Mouse (Mus musculus) regulatory T cell (primary cell): ENCODE data around the gene Actr2.

Source experiments
- in situ Hi-C: fragments of 300-600 bp; cut with MboI, MseI; formaldehyde crosslinking; loops from one replicate; pipeline ENCODE4 v1.15.1; 2025; ENCODE audit warnings: high pct_unique_total_duplicates

Gene Actr2

GRCm38 (mm10) chr11:20116701-20117100 lies 4.0 kb upstream of the Actr2 start:
- in situ Hi-C loops, result no loop called here

DNA sequence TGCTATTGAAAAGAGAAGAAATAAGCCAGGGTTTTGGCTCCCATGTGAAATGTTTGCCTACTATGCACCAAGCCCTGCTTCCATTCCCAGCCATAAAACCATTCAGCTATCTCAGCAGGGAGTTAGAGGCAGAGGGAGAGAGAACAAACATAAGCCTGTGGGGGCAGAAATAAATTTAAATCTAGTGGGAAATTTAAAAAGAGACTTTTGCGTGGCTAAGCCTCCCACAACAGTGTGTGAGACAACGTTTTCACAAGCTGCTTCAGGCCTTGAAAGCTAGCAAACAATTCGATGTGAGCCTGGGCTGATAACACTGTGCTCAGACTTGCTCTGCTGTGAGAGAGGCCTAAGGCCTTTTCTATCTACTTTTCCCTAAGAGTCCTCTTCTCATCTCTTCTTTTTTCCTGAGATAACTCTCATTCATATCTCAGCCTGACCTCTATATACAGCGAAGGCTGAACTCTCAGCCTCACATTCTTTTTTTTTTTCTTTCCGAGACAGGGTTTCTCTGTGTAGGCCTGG lies 3.4 kb upstream of the Actr2 start:
- in situ Hi-C loops, result no loop called here

GRCm38 (mm10) chr11:20112006-20112740 lies 540 bp downstream of the Actr2 start:
- in situ Hi-C loops, result no loop called here

GRCm38 (mm10) chr11:20108151-20108550 lies 4.6 kb downstream of the Actr2 start:
- in situ Hi-C loops, result no loop called here

- in situ Hi-C loops, result no loop called here
These were observed 5.0 kb downstream of the Actr2 start for GRCm38 (mm10) chr11:20107683-20108082.

DNA sequence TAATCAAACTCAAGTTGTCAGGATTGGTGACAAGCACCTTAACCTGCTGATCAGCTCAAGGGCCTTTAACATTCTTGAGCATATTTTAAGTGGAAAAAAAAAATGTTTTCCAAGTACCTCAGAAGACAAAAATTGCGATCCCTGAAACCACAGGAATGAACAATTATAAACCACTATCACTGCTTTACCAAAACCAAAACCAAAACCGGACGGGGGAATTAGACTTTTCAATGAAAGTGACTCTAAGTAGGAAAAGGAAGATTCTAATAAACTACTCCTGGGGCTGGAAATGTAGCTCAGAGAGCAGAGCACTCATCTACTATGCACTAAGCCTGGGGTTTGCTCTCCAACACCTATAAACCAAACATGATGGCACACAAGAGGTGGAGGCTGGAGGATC lies 5.8 kb downstream of the Actr2 start:
- in situ Hi-C loops, result no loop called here

DNA sequence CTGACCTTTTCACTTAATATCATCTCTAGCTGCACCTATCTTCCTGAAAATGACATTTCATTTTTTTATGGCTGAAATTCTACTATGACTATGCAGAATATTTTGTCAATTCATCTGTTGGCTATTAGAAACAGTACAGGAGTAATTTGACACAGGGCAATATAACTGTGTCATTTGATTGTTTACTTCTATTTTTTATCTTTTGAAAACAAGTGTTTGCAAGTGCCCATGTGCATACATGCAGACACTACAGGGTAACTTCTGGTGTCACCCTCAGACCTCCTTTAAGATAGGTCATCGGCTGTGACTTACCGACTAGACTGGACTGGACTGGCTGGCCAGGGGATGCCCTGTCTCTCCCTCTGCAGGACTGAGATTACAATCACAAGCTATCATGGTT lies 8.8 kb downstream of the Actr2 start:
- in situ Hi-C loops, result no loop called here

DNA sequence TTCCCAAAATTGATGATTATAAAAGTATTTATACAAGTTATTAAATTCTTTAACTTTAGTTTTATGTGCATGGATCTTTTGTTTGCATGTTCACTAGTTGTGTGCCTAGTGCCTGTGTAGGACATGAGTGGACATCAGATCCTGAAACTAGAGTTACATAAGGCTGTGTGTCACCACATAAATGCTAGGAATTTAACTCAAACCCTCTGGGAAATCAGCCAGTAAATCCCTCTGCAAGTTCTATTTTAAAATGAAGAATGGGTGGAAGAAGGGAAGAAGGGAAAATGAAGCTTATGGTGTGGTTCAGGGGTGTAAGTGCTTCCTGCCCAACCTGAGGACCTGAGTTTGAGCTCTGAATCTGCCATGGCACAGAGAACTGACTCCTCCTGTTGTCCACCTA lies 26.4 kb downstream of the Actr2 start:
- in situ Hi-C loops, result no loop called here

DNA sequence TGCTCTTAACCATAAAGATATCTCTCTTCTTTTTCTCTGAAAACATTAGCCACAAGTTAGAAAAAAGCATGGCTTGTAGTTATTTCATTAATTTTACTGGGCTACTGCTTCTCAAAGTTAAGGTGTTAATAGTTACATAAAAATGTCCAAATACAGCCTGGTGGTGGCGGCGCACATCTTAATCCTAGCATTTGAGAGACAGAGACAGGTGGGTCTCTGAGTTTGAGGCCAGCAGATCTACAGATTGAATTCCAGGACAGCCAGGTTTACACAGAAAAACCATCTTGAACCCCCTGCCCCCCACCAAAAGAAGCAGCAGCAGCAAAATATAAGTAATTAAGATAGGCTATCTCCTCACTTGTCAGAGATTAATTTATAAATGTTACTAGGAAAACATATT lies 27.1 kb downstream of the Actr2 start:
- in situ Hi-C loops, result no loop called here

GRCm38 (mm10) chr11:20075415-20075814 lies 37.3 kb downstream of the Actr2 start:
- in situ Hi-C loops, result no loop called here

DNA sequence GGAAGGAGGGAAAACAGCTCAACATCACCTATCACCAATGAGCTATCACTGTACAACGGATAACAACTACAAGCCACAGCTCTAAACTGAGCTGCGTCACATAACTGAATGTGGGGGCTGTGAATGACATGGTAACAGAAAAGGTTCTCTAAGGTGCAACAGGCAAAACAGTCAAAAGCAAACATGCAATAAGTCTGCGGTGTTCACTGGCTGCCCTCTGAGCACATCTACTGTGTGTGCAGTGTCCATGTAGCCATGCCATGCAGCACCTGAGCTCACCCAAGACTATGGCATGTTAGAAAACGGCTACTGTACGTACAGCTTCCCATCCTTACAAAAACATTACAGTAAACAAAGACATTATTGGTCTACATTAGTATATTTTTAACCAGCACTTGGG lies 39.9 kb downstream of the Actr2 start:
- in situ Hi-C loops, result no loop called here

- in situ Hi-C loops, result no loop called here
These were observed 40.5 kb downstream of the Actr2 start for GRCm38 (mm10) chr11:20072174-20072573.

DNA sequence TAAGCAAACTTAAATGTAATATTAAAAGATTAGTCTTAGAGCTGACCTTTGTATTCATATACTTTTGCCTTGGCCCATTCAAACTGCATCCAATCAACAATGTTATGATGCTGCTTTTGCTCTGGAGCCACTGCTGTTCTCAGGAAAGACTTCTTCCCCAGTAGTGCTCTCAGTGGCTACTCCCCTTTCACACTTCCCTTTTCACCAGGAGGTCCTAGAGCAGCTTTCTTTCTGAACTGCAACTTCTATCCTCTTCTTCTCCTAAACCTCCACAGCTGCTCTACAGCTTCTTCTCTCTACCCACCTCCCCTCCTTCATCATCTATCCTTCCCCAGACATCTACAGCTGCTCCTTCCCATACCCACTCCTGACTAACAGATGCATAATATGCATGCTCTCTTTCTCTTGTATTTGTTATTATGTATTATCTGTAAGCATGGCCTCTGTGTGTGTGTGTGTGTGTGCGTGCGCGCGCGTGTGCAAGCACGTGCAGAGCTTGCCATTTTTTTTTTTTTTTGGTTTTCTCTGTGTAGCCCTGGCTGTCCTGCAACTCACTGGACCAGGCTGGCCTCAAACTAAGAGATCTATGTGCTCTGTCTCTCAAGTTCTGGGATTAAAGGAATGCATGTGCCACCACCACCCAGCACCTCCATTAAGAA lies 44.2 kb downstream of the Actr2 start:
- in situ Hi-C loops, result no loop called here

DNA sequence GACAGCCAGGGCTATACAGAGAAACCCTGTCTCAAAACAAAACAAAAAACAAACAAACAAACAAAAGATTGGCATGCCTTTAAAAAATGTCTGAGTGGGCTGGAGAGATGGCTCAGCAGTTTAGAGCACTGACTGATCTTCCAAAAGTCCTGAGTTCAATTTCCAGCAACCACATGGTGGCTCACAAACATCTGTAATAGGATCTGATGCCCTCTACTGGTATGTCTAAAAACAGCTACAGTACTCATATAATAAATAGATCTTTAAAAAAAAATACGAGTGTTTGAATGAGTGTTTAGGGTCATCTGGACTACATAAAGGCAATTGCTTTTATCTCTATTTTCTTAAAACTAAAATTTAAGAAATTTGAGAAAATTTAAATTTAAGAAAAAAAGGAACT lies 45.2 kb downstream of the Actr2 start:
- in situ Hi-C loops, result no loop called here

DNA sequence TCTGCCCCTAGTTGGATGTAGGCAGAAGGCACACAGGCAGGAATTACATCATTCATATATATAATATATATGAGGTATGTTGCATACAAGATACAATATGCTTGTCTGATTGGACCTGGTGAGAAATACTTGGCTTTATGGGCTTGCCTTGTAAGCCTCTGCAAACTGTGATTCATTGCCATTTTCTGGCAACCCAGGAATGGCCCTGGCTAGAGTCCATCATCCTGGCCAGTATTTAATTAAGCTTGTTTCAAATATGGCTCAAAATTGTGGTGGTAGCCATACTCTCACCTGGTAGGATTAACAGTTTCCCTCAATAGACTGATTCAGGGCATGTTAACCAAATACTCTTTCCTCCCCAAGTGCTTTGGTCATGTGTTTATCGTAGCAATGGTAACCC lies 46.6 kb downstream of the Actr2 start:
- in situ Hi-C loops, result no loop called here

- in situ Hi-C loops, result loop anchor here (5.0 kb wide), 1 partner anchor 233 kb away; no protein-coding TSS in a partner anchor
These were observed 47.8 kb downstream of the Actr2 start for GRCm38 (mm10) chr11:20064926-20065325.

- in situ Hi-C loops, result loop anchor here (5.0 kb wide), 1 partner anchor 232 kb away; no protein-coding TSS in a partner anchor
These were observed 48.6 kb downstream of the Actr2 start for GRCm38 (mm10) chr11:20064086-20064485.

GRCm38 (mm10) chr11:20062801-20063200 lies 49.9 kb downstream of the Actr2 start:
- in situ Hi-C loops, result loop anchor here (5.0 kb wide), 1 partner anchor 230 kb away; no protein-coding TSS in a partner anchor

GRCm38 (mm10) chr11:20059736-20060135 lies 53.0 kb downstream of the Actr2 start:
- in situ Hi-C loops, result loop anchor here (5.0 kb wide), 1 partner anchor 227 kb away; no protein-coding TSS in a partner anchor

DNA sequence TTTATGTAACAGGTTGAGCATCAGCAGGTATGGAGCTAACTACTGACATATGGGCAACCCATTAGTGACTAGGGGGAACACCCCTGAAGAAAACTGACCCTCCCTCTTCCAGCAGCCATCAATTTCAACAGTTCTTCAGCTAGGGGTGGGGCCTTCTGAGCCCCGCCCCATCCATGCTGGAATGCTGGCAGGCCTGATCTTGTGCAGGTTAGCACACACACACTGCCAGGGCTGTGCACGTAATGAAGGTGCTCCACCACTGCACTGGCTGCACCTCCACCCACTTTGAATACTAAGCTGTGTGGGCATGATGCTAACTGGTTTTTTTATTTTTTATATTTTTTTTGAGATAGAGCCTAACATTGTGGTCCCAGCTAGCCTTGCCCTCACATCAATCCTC lies 55.3 kb downstream of the Actr2 start:
- in situ Hi-C loops, result no loop called here

GRCm38 (mm10) chr11:20056168-20056567 lies 56.5 kb downstream of the Actr2 start:
- in situ Hi-C loops, result no loop called here

DNA sequence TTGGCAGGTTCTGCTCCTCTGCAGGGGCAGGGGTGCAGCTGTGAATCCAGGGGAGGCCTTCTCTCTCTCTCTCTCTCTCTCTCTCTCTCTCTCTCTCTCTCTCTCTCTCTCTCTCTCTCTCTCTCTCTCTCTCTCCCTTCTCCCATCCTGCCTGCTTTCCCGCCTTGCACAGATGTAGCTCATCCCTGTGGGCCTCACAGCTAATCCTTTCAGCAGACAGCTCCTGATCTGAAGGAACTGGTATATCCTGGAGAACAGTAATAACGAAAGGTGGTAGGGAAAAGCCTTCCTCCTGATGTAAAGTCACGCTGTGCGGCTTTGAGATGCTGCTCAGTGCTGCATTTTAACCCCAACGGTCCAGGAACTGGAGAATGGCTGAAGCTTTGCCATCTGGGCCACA lies 58.1 kb downstream of the Actr2 start:
- in situ Hi-C loops, result no loop called here

- in situ Hi-C loops, result no loop called here
These were observed 58.8 kb downstream of the Actr2 start for GRCm38 (mm10) chr11:20053951-20054350.
